Mouse (Mus musculus): ENCODE results near the gene Mb.

GRCm38 (mm10) chr15:77039211-77039700 is 11.2 kb downstream of the Mb start:
- TF ChIP-seq HCFC1 (IDR thresholded peaks at IDR 0.05; ENCODE audit: borderline replicate concordance, insufficient read depth, low read length) = no peak
- TF ChIP-seq ZNF384 (IDR thresholded peaks at IDR 0.05; ENCODE audit: low read depth, low read length) = no peak
- no peak for TF ChIP-seq ZC3H11A (IDR thresholded peaks at IDR 0.05; ENCODE audit: borderline replicate concordance, low read depth, low read length)

Measured in ES-E14 (cell line).